Mouse (Mus musculus) stomach, embryonic 16.5 days (tissue): ENCODE results near the gene Des. TPM values are rescaled to one million over a fixed set of nuclear protein-coding genes. Genes with fewer than 3 reads are reported as not detected.
A peak's percentile ranks its signal among the peaks of the same experiment; 100 is the strongest.

Source experiments
- ATAC-seq: fragments of 200-750 bp; cut with Nextera tagmentation; 2 replicates; pipeline ENCODE4 v1.8.0; 2017; ENCODE audit warnings: moderate number of reproducible peaks, moderate TSS enrichment; ENCODE audit not compliant: insufficient read depth, low FRiP score
- H3K27ac ChIP-seq: fragments of 300-500 bp; sonication (generic); 2 replicates; pipeline ENCODE4 v1.5.1; 2014; ENCODE audit warnings: low read length
- H3K27me3 ChIP-seq: fragments of 300-500 bp; sonication (generic); 2 replicates; pipeline ENCODE4 v1.6.1; 2014; ENCODE audit warnings: low read length, control low read depth, mixed read lengths; ENCODE audit not compliant: control insufficient read depth, insufficient read depth
- H3K36me3 ChIP-seq: fragments of 300-500 bp; sonication (generic); 2 replicates; pipeline ENCODE4 v1.6.1; 2014; ENCODE audit warnings: low read length; ENCODE audit not compliant: control insufficient read depth, insufficient read depth
- H3K4me1 ChIP-seq: fragments of 300-500 bp; sonication (generic); 2 replicates; pipeline ENCODE4 v1.6.1; 2014; ENCODE audit warnings: low read length, control low read depth, mixed read lengths; ENCODE audit not compliant: control insufficient read depth, insufficient read depth
- H3K4me2 ChIP-seq: fragments of 300-500 bp; sonication (generic); 2 replicates; pipeline ENCODE4 v1.6.1; 2014; ENCODE audit warnings: low read depth, low read length, mixed read lengths
- H3K4me3 ChIP-seq: fragments of 300-500 bp; sonication (generic); replicated peaks from 2 replicates; pipeline ENCODE4 v1.5.1; 2014; ENCODE audit warnings: mild to moderate bottlenecking, low read length
- H3K9ac ChIP-seq: fragments of 300-500 bp; sonication (generic); 2 replicates; pipeline ENCODE4 v1.6.1; 2014; ENCODE audit warnings: low read length
- H3K9me3 ChIP-seq: fragments of 300-500 bp; sonication (generic); replicated peaks from 2 replicates; pipeline ENCODE4 v1.6.1; 2016; ENCODE audit warnings: low read length, control low read depth; ENCODE audit not compliant: control insufficient read depth
- WGBS: fragments of 180-500 bp; shearing (Covaris S2); extraction: QIAGEN DNeasy Blood & Tissue Kit; methylation state at CpG from one replicate; pipeline ENCODE4 v1.1.7; 2014; 5-methylcytosine and 5-hydroxymethylcytosine counted together
- polyA plus RNA-seq: library from polyadenylated mRNA; unstranded; fragments of >200 nt; fragmentation: Nextera tagmentation; extraction: Ambion mirVana; gene quantifications from 2 replicates; pipeline ENCODE4 v1.2.1, GENCODE M21; 2015

The Des gene
- polyA plus RNA-seq, 1 experiment from 2014 or later: 194 TPM

- H3K4me1 ChIP-seq: peaks cover 12% of the 10 kb centered on the region; the same call in 1 of the 2 replicates
- no peaks in the 10 kb centered on the region for H3K36me3 ChIP-seq
- H3K27ac ChIP-seq: no peak within 1 kb of the TSS
- H3K27me3 ChIP-seq: peaks cover 14% of the 10 kb centered on the region
- H3K9me3 ChIP-seq: no peaks in the 10 kb centered on the region
- WGBS: 12% methylated on average over 57 of the region's 57 CpGs
- peak within 1 kb of the TSS; percentile 50 for H3K4me2 ChIP-seq
- ATAC-seq: peak; percentile 32; the same call in 1 of the 2 replicates
- H3K4me3 ChIP-seq: peak within 1 kb of the TSS; percentile 25
- H3K9ac ChIP-seq: peak within 1 kb of the TSS; percentile 65
Measured at GRCm38 (mm10) chr1:75374950-75375936, 15.1 kb downstream of the Des start, which contains the start of gene Speg. Speg (plus strand) TSS chr1:75375297.

- peaks cover 19% of the 10 kb centered on the region for H3K4me1 ChIP-seq
- no peaks in the 10 kb centered on the region for H3K9me3 ChIP-seq
- H3K4me3 ChIP-seq: no peak overlapping the region
- WGBS: 48% methylated on average over 2 of the region's 2 CpGs
- no peaks in the 10 kb centered on the region for H3K36me3 ChIP-seq
- H3K9ac ChIP-seq: no peak overlapping the region
- ATAC-seq: no peak
- H3K4me2 ChIP-seq: no peak overlapping the region
- no peak overlapping the region for H3K27ac ChIP-seq
- H3K27me3 ChIP-seq: peaks cover 17% of the 10 kb centered on the region
Measured at GRCm38 (mm10) chr1:75379196-75379595, 19.1 kb downstream of the Des start.

GRCm38 (mm10) chr1:75379931-75380330 is 19.8 kb downstream of the Des start:
- H3K27ac ChIP-seq: no peak overlapping the region
- 74% methylated on average over 8 of the region's 8 CpGs for WGBS
- ATAC-seq: no peak
- H3K9me3 ChIP-seq: no peaks in the 10 kb centered on the region
- H3K4me1 ChIP-seq: peaks cover 17% of the 10 kb centered on the region
- H3K27me3 ChIP-seq: peaks cover 9% of the 10 kb centered on the region
- H3K4me3 ChIP-seq: no peak overlapping the region
- no peak overlapping the region for H3K9ac ChIP-seq
- no peak overlapping the region for H3K4me2 ChIP-seq
- H3K36me3 ChIP-seq: no peaks in the 10 kb centered on the region

DNA sequence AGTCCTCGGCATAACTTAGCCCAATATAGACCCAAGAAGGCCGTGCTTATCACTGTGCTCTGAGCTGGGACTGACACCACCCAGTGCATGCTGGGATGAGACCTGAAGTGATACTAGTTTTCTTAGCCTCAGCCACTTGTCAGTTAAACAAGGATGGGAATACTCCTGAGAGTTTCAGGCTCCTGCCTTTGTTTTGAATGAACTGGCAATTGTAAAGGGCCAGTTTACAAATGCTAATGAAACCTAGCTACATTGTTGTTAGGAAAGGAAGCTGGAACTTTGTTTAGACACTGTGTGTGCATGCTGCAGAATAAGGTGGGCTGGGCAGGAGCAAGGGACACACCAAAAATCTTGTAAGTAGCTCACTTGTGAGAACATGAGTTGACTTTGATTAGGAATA is 20.8 kb downstream of the Des start:
- WGBS: 61% methylated on average over 2 of the region's 2 CpGs

GRCm38 (mm10) chr1:75381482-75382355 is 21.6 kb downstream of the Des start:
- WGBS: 4% methylated on average over 33 of the region's 60 CpGs
- ATAC-seq: peak; percentile 63; the same call in 1 of the 2 replicates
- peaks cover 4% of the 10 kb centered on the region; the same call in 1 of the 2 replicates for H3K27me3 ChIP-seq
- H3K9me3 ChIP-seq: no peaks in the 10 kb centered on the region
- H3K9ac ChIP-seq: peak overlapping the region; percentile 80
- H3K4me3 ChIP-seq: peak overlapping the region; percentile 65
- peak overlapping the region; percentile 78 for H3K27ac ChIP-seq
- no peaks in the 10 kb centered on the region for H3K36me3 ChIP-seq
- peak overlapping the region; percentile 91 for H3K4me2 ChIP-seq
- H3K4me1 ChIP-seq: peaks cover 18% of the 10 kb centered on the region

More for the DNA sequence above, 20.8 kb downstream of the Des start:
- Histone ChIP-seq H3K27me3 (peaks cover 4% of the 10 kb centered on the region), H3K27ac (no peak overlapping the region), H3K36me3 (no peaks in the 10 kb centered on the region), H3K4me1 (peaks cover 18% of the 10 kb centered on the region), H3K4me2 (no peak overlapping the region), H3K9me3 (no peaks in the 10 kb centered on the region), H3K4me3 (no peak overlapping the region), H3K9ac (no peak overlapping the region)
- no peak for ATAC-seq

- peak; percentile 31; the same call in 1 of the 2 replicates for ATAC-seq
- Histone ChIP-seq H3K9ac (peak overlapping the region; percentile 80), H3K9me3 (no peaks in the 10 kb centered on the region), H3K27me3 (peaks cover 9% of the 10 kb centered on the region), H3K4me1 (peaks cover 18% of the 10 kb centered on the region), H3K27ac (peak overlapping the region; percentile 78), H3K4me3 (peak overlapping the region; percentile 65), H3K4me2 (peak overlapping the region; percentile 91), H3K36me3 (no peaks in the 10 kb centered on the region)
- 3% methylated on average over 27 of the region's 28 CpGs for WGBS
Measured at GRCm38 (mm10) chr1:75382356-75383071, 22.4 kb downstream of the Des start.

DNA sequence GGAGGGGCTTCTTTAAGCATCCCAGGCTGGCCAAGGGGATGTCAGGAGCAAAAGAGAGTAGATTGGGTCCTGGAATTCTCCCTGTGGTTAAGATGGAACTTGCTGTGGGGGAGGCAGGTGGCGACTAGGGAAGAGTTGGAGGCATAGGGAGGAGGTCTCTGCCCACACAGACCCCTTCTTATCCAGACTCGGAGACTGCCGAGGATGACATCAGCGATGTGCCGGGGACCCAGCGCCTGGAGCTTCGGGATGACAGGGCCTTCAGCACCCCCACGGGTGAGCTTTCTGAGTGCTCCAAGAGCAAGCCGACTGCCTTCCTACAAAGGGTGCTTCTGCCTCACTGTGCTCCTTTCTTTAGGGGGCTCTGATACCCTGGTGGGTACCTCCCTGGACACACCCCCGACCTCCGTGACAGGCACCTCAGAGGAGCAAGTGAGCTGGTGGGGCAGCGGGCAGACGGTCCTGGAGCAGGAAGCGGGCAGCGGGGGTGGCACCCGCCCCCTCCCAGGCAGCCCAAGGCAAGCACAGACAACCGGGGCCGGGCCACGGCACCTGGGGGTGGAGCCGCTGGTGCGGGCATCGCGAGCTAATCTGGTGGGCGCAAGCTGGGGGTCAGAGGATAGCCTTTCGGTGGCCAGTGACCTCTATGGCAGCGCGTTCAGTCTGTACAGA is 24.5 kb downstream of the Des start:
- H3K9me3 ChIP-seq: no peaks in the 10 kb centered on the region
- H3K27me3 ChIP-seq: peaks cover 26% of the 10 kb centered on the region
- H3K4me2 ChIP-seq: no peak overlapping the region
- peaks cover 24% of the 10 kb centered on the region for H3K4me1 ChIP-seq
- H3K9ac ChIP-seq: no peak overlapping the region
- 82% methylated on average over 27 of the region's 27 CpGs for WGBS
- no peak overlapping the region for H3K27ac ChIP-seq
- no peak overlapping the region for H3K4me3 ChIP-seq
- H3K36me3 ChIP-seq: no peaks in the 10 kb centered on the region
- no peak for ATAC-seq

- Histone ChIP-seq H3K4me3 (no peak overlapping the region), H3K9me3 (no peaks in the 10 kb centered on the region), H3K27ac (no peak overlapping the region), H3K4me1 (peaks cover 24% of the 10 kb centered on the region), H3K9ac (peak overlapping the region; percentile 40; the same call in 1 of the 2 replicates), H3K4me2 (0 out of 2 replicates have a peak overlapping the region, but pooled peaks have one; percentile 13), H3K27me3 (peaks cover 26% of the 10 kb centered on the region), H3K36me3 (no peaks in the 10 kb centered on the region)
- WGBS: 62% methylated on average over 20 of the region's 20 CpGs
- ATAC-seq: no peak
Measured at GRCm38 (mm10) chr1:75385142-75385730, 25.1 kb downstream of the Des start.
